Mouse (Mus musculus) heart, embryonic 14.5 days (tissue): ENCODE measurements around the gene Lamtor3. TPM values are rescaled to one million over a fixed set of nuclear protein-coding genes. Genes with fewer than 3 reads are reported as not detected.

Experiments
- ATAC-seq: fragments of 200-750 bp; cut with Nextera tagmentation; 2 replicates; pipeline ENCODE4 v1.8.0; 2017; ENCODE audit warnings: low read depth, moderate TSS enrichment; ENCODE audit not compliant: insufficient number of reproducible peaks, insufficient read depth, low FRiP score
- H3K27ac ChIP-seq, 2 experiments: fragments of 200-500 bp in 1 of 2; fragments of 300-500 bp in 1 of 2; sonication (generic) in 1 of 2; replicated peaks in 1 of 2; 2 replicates each; pipeline ENCODE4 v1.5.1; 2012 to 2014; ENCODE audit warnings: low read depth in 2 of 2, low read length in 2 of 2, control low read depth in 1 of 2, mild to moderate bottlenecking in 1 of 2, mixed read lengths in 1 of 2; ENCODE audit not compliant: control insufficient read depth in 1 of 2, insufficient read depth in 1 of 2
- H3K27me3 ChIP-seq: fragments of 300-500 bp; sonication (generic); 2 replicates; pipeline ENCODE4 v1.6.1; 2014; ENCODE audit warnings: mild to moderate bottlenecking, low read length, control low read depth; ENCODE audit not compliant: control insufficient read depth, insufficient read depth
- H3K36me3 ChIP-seq: fragments of 300-500 bp; sonication (generic); 2 replicates; pipeline ENCODE4 v1.6.1; 2014; ENCODE audit warnings: mild to moderate bottlenecking, control low read depth, low read length, mixed read lengths; ENCODE audit not compliant: control insufficient read depth, insufficient read depth
- H3K4me1 ChIP-seq, 2 experiments: fragments of 200-500 bp in 1 of 2; fragments of 300-500 bp in 1 of 2; sonication (generic) in 1 of 2; 2 replicates each; pipeline ENCODE4 v1.6.1; 2012 to 2014; ENCODE audit warnings: low read length in 2 of 2, control low read depth in 1 of 2, mixed read lengths in 1 of 2; ENCODE audit not compliant: control insufficient read depth in 2 of 2, insufficient read depth in 2 of 2
- H3K4me2 ChIP-seq: fragments of 300-500 bp; sonication (generic); 2 replicates; pipeline ENCODE4 v1.6.1; 2014; ENCODE audit warnings: mild to moderate bottlenecking, low read length
- H3K4me3 ChIP-seq, 2 experiments: fragments of 200-500 bp in 1 of 2; fragments of 300-500 bp in 1 of 2; sonication (generic) in 1 of 2; 2 replicates each; pipeline ENCODE4 v1.5.1; 2012 to 2014; ENCODE audit warnings: low read length in 2 of 2, mild to moderate bottlenecking in 2 of 2, control low read depth in 1 of 2, low read depth in 1 of 2, moderate library complexity in 1 of 2; ENCODE audit not compliant: control insufficient read depth in 1 of 2, insufficient read depth in 1 of 2
- H3K9ac ChIP-seq: fragments of 300-500 bp; sonication (generic); 2 replicates; pipeline ENCODE4 v1.6.1; 2014; ENCODE audit warnings: mild to moderate bottlenecking, low read length
- H3K9me3 ChIP-seq: fragments of 300-500 bp; sonication (generic); 2 replicates; pipeline ENCODE4 v1.6.1; 2016; ENCODE audit warnings: low read length, control low read depth; ENCODE audit not compliant: control insufficient read depth
- whole genome bisulfite sequencing: fragments of 180-500 bp; shearing (Covaris S2); extraction: QIAGEN DNeasy Blood & Tissue Kit; methylation state at CpG from one replicate; pipeline ENCODE4 v1.1.7; 2014; 5-methylcytosine and 5-hydroxymethylcytosine counted together
- polyA plus RNA-seq: library from polyadenylated mRNA; unstranded; fragments of >200 nt; fragmentation: Nextera tagmentation; extraction: Ambion mirVana; gene quantifications from 2 replicates; pipeline ENCODE4 v1.2.1, GENCODE M21; 2014

Gene Lamtor3
- polyA plus RNA-seq, 1 experiment from 2014 or later, result 116 TPM

DNA sequence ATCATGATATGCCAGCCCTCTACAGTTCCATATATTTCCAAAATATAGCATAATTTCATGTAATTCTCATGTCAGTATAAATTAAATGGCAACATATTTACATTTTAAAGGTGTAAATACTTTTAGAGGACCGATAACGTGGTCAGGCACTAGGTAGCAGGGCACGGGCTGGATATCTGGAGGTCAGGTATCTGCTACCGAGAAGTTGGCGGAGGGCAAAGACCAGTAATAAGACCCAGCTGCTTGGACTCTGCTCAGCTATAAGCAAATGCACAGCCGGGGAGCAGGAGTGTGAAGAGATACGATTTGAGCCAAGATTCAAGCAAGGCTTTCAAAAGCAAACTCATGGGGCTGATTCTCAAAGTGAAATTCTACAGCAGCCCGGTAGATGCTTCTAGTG is 56.0 kb downstream of the Lamtor3 start:
- no peak overlapping the region for H3K4me3 ChIP-seq
- no peak overlapping the region for H3K4me2 ChIP-seq
- no peaks in the 10 kb centered on the region for H3K36me3 ChIP-seq
- H3K4me1 ChIP-seq, result peaks cover 17 to 29% of the 10 kb centered on the region in 2 experiments
- H3K27me3 ChIP-seq, result no peaks in the 10 kb centered on the region
- H3K9ac ChIP-seq, result no peak overlapping the region
- 77% methylated on average over 8 of the region's 8 CpGs for WGBS
- no peak overlapping the region for H3K27ac ChIP-seq
- ATAC-seq, result no peak
- no peaks in the 10 kb centered on the region for H3K9me3 ChIP-seq

DNA sequence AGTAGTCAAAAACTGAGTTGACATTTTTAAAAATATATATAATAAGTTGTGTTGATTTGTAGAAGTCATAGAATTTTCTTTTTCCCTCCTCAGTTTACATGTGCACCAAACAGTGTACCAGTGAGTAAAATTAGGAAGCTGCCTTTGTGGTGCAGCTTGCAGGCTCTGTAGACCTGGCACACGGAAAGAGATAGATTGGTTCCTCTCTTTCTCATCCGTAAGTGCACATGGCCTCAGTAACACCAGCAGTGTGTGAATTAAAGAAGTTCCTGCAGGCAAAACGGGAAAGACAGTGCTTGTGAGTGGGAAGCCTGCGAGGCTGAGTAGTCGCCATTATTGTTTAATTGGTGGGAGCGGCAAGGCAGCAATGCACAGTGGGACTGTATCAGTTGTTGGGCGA is 57.1 kb downstream of the Lamtor3 start:
- H3K27ac ChIP-seq, result no peak overlapping the region
- no peaks in the 10 kb centered on the region for H3K9me3 ChIP-seq
- no peak overlapping the region for H3K4me2 ChIP-seq
- H3K4me3 ChIP-seq, result no peak overlapping the region
- no peak overlapping the region for H3K9ac ChIP-seq
- H3K27me3 ChIP-seq, result no peaks in the 10 kb centered on the region
- H3K4me1 ChIP-seq, result peaks cover 13 to 27% of the 10 kb centered on the region in 2 experiments
- no peaks in the 10 kb centered on the region for H3K36me3 ChIP-seq
- 88% methylated on average over 7 of the region's 7 CpGs for WGBS
- no peak for ATAC-seq

DNA sequence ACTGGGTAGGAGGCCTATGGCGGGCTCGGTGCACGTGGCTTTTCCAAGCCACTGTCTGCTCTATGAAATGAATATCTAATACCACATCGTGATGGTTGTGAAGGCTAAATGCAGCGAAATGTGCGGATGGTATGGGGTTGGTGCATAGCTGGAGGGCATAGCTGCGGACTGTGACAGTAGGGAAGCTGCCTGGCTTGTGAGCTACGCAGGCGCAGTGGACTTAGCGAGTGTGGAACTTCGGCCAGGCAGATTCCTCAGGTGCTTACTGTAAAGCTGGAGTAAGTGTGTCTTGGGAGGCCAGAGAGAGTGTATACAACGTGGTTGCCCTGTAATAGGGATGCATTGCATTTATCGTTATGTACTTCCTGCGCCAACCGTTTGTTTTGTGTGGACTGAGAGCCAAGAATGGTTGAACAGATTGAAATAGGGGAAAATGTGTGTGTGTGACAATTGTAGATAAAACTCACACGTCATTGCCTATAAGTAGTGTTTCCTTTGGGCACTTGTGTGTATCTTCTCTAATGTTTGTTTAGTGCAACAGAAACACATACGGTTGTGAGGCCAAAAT is 57.6 kb downstream of the Lamtor3 start:
- H3K4me1 ChIP-seq, result peaks cover 13 to 30% of the 10 kb centered on the region in 2 experiments
- H3K9me3 ChIP-seq, result no peaks in the 10 kb centered on the region
- no peak overlapping the region for H3K4me3 ChIP-seq
- no peaks in the 10 kb centered on the region for H3K27me3 ChIP-seq
- no peak overlapping the region for H3K9ac ChIP-seq
- no peak overlapping the region for H3K27ac ChIP-seq
- 88% methylated on average over 17 of the region's 17 CpGs for WGBS
- ATAC-seq, result no peak
- no peaks in the 10 kb centered on the region for H3K36me3 ChIP-seq
- no peak overlapping the region for H3K4me2 ChIP-seq

DNA sequence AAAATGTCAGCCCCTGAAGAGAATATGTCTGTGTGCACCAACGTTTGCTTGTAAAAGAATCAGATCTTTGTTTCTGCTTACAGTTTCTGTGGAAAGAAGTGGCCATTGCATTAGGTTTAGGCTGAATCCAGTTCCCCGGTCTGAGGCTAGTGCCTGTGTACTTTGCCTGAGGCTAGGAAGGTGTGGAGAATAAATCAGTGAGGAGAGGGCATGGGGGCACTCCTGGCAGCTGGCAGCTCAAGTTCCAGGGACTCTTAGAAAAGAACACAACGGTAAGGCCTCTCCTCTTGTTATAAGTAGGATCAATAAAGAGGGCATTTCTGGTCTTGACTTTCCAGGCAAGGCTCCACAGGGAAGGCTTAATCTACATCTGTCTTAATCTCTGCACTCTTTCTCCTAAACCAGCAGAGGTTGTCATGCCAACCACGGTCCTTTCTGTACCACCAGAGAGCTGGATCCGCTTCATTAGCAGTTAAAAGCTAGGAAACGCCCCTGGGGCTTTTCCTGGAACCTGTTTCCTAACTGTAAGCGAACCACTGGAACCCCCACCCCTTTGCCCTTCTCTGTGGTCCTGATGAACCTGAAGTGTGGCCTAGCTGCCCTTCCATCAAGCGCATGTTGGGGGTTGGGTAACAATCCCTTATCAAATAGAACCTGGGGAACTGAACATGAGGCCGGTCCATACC is 58.8 kb downstream of the Lamtor3 start:
- WGBS, result 72% methylated on average over 9 of the region's 9 CpGs
- ATAC-seq, result no peak
- no peaks in the 10 kb centered on the region for H3K9me3 ChIP-seq
- no peak overlapping the region for H3K4me3 ChIP-seq
- peaks cover 12 to 28% of the 10 kb centered on the region in 2 experiments for H3K4me1 ChIP-seq
- no peak overlapping the region for H3K9ac ChIP-seq
- no peak overlapping the region for H3K4me2 ChIP-seq
- no peaks in the 10 kb centered on the region for H3K27me3 ChIP-seq
- no peak overlapping the region for H3K27ac ChIP-seq
- no peaks in the 10 kb centered on the region for H3K36me3 ChIP-seq

DNA sequence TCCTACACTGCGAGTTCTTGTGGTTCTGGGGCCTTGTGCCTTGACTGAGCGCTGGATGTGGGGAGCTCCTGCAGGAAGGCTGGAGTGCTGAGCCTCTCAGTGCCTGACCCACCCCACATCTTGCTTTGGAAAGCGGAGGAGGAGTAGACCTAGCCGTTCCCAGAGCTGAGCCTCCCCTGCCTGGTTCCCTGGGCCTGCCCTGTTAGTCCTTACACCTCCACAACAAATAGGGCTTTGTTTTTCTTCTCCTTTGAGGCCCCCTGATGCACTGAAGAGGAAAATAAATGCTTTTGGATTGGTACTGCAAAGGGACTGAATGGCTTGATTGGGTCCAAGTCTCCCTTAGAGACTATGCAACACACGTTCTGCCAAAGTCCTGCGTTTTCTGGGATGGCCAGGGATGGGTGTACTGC is 59.3 kb downstream of the Lamtor3 start:
- Histone ChIP-seq H3K27me3 (no peaks in the 10 kb centered on the region), H3K4me2 (no peak overlapping the region), H3K4me1 (peaks cover 9 to 23% of the 10 kb centered on the region in 2 experiments), H3K27ac (no peak overlapping the region), H3K4me3 (no peak overlapping the region), H3K36me3 (no peaks in the 10 kb centered on the region), H3K9ac (no peak overlapping the region), H3K9me3 (no peaks in the 10 kb centered on the region)
- no peak for ATAC-seq
- 65% methylated on average over 6 of the region's 6 CpGs for WGBS

DNA sequence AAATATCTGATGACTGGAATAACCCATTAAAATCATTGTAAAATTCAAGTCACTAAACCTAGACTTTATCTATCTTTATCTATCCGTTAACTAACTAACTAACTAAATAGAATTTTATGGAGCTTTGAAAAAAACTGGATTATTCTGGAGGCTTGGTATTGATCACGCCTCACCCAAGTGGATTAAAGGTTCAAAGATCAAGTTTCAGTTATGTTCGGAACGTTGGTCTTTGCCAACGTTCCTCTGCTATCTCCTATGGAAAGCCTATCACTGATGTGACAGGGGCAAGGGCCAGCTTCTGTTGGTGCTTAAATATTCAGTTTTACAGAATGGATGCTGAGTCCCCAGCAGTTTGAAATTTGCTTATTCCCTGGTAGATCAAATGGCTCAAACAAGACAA is 59.9 kb downstream of the Lamtor3 start:
- Histone ChIP-seq H3K4me3 (no peak overlapping the region), H3K9me3 (no peaks in the 10 kb centered on the region), H3K4me1 (peaks cover 9 to 20% of the 10 kb centered on the region in 2 experiments), H3K27ac (no peak overlapping the region), H3K4me2 (no peak overlapping the region), H3K36me3 (no peaks in the 10 kb centered on the region), H3K9ac (no peak overlapping the region), H3K27me3 (no peaks in the 10 kb centered on the region)
- WGBS, result 63% methylated on average over 5 of the region's 5 CpGs
- no peak for ATAC-seq
